Mouse (Mus musculus): ENCODE data around the gene Rnf150. TPM values are rescaled to one million over a fixed set of nuclear protein-coding genes. Genes with fewer than 3 reads are reported as not detected.

Rnf150 gene
- polyA plus RNA-seq, 1 experiment from 2014 or later: 0.75 TPM

DNA sequence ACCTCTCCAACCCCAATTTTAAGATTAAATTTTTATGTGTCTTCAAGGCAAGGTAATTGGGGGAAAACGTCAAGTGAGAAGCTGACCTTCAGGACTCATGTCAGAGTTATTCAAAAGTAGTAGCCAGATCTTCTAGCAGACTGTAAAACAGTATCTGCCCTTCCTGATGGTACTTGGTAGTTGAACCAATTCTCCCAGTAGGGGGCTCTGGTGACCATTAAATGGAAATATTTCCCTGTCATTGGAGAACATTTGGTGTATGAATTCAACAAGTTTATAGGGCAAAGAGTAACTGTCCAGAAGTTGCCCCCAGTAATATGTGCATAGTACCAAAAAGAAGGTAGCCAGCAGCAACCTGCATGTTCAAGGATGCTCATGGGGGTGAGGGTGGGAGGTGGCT lies 236.9 kb downstream of the Rnf150 start:
- H3K27me3 ChIP-seq (replicated peaks): no peaks in the 10 kb centered on the region
- H3K4me1 ChIP-seq (replicated peaks): no peaks in the 10 kb centered on the region
- H3K9ac ChIP-seq: no peak overlapping the region
- WGBS: 32% methylated on average over 1 of the region's 1 CpGs
- ATAC-seq (ENCODE audit: insufficient number of reproducible peaks, low FRiP score): no peak
- H3K9me3 ChIP-seq (replicated peaks): no peaks in the 10 kb centered on the region
- H3K36me3 ChIP-seq: no peaks in the 10 kb centered on the region
- no peak overlapping the region for H3K4me3 ChIP-seq
- no peak overlapping the region for H3K4me2 ChIP-seq
- H3K27ac ChIP-seq (ENCODE audit: poor library complexity, severe bottlenecking): no peak overlapping the region

GRCm38 (mm10) chr8:83102957-83103510 lies 239.9 kb downstream of the Rnf150 start:
- WGBS: 66% methylated on average over 7 of the region's 7 CpGs
- no peak overlapping the region for H3K4me2 ChIP-seq
- H3K4me3 ChIP-seq: no peak overlapping the region
- H3K36me3 ChIP-seq: no peaks in the 10 kb centered on the region
- H3K4me1 ChIP-seq (replicated peaks): no peaks in the 10 kb centered on the region
- H3K27me3 ChIP-seq (replicated peaks): no peaks in the 10 kb centered on the region
- H3K9me3 ChIP-seq (replicated peaks): no peaks in the 10 kb centered on the region
- no peak overlapping the region for H3K27ac ChIP-seq (ENCODE audit: poor library complexity, severe bottlenecking)
- no peak overlapping the region for H3K9ac ChIP-seq
- no peak for ATAC-seq (ENCODE audit: insufficient number of reproducible peaks, low FRiP score)

- no peaks in the 10 kb centered on the region for H3K27me3 ChIP-seq (replicated peaks)
- H3K4me1 ChIP-seq (replicated peaks): no peaks in the 10 kb centered on the region
- no peaks in the 10 kb centered on the region for H3K9me3 ChIP-seq (replicated peaks)
- WGBS: 80% methylated on average over 2 of the region's 2 CpGs
- H3K4me2 ChIP-seq: no peak overlapping the region
- H3K36me3 ChIP-seq: no peaks in the 10 kb centered on the region
- no peak overlapping the region for H3K9ac ChIP-seq
- H3K27ac ChIP-seq (ENCODE audit: poor library complexity, severe bottlenecking): no peak overlapping the region
- H3K4me3 ChIP-seq: no peak overlapping the region
- no peak for ATAC-seq (ENCODE audit: insufficient number of reproducible peaks, low FRiP score)
Observed at GRCm38 (mm10) chr8:83103968-83104367, 240.8 kb downstream of the Rnf150 start.

GRCm38 (mm10) chr8:83109756-83110155 lies 246.6 kb downstream of the Rnf150 start:
- Histone ChIP-seq H3K27ac (ENCODE audit: poor library complexity, severe bottlenecking) (no peak overlapping the region), H3K36me3 (no peaks in the 10 kb centered on the region), H3K27me3 (replicated peaks) (no peaks in the 10 kb centered on the region), H3K9ac (no peak overlapping the region), H3K4me3 (no peak overlapping the region), H3K9me3 (replicated peaks) (no peaks in the 10 kb centered on the region), H3K4me1 (replicated peaks) (no peaks in the 10 kb centered on the region), H3K4me2 (no peak overlapping the region)
- no peak for ATAC-seq (ENCODE audit: insufficient number of reproducible peaks, low FRiP score)
- WGBS: 69% methylated on average over 7 of the region's 7 CpGs

GRCm38 (mm10) chr8:83110177-83110576 lies 247.0 kb downstream of the Rnf150 start:
- H3K27me3 ChIP-seq (replicated peaks): no peaks in the 10 kb centered on the region
- no peak overlapping the region for H3K4me2 ChIP-seq
- ATAC-seq (ENCODE audit: insufficient number of reproducible peaks, low FRiP score): no peak
- no peak overlapping the region for H3K4me3 ChIP-seq
- H3K36me3 ChIP-seq: no peaks in the 10 kb centered on the region
- no peak overlapping the region for H3K9ac ChIP-seq
- no peaks in the 10 kb centered on the region for H3K9me3 ChIP-seq (replicated peaks)
- no peak overlapping the region for H3K27ac ChIP-seq (ENCODE audit: poor library complexity, severe bottlenecking)
- 80% methylated on average over 5 of the region's 5 CpGs for WGBS
- H3K4me1 ChIP-seq (replicated peaks): no peaks in the 10 kb centered on the region

GRCm38 (mm10) chr8:83135086-83135485 lies 271.9 kb downstream of the Rnf150 start:
- no peaks in the 10 kb centered on the region for H3K36me3 ChIP-seq
- WGBS: 46% methylated on average over 2 of the region's 2 CpGs
- H3K4me3 ChIP-seq: no peak overlapping the region
- no peak overlapping the region for H3K4me2 ChIP-seq
- no peaks in the 10 kb centered on the region for H3K27me3 ChIP-seq (replicated peaks)
- H3K9me3 ChIP-seq (replicated peaks): no peaks in the 10 kb centered on the region
- no peak for ATAC-seq (ENCODE audit: insufficient number of reproducible peaks, low FRiP score)
- H3K4me1 ChIP-seq (replicated peaks): peaks cover 11% of the 10 kb centered on the region
- no peak overlapping the region for H3K27ac ChIP-seq (ENCODE audit: poor library complexity, severe bottlenecking)
- no peak overlapping the region for H3K9ac ChIP-seq

DNA sequence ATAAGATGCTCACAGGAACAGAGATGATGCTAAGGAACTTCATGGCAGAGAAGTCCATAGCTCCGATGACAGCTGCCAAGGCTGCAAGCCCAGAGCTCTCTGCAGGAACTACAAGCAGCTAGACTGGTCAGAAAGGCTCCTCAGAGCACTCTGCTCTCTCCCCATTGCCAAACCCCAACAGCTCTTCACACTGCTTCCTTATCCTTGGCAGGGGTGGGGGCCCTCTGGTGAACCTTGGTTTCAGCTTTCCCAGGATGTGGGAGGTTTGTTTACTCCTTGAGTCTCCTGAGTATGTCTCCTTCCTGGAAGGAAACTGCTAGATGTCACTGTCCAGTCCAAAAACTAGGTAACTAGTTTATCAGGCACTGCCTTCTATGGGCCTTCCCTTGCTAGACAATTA lies 276.9 kb downstream of the Rnf150 start:
- no peaks in the 10 kb centered on the region for H3K36me3 ChIP-seq
- no peak for ATAC-seq (ENCODE audit: insufficient number of reproducible peaks, low FRiP score)
- H3K4me3 ChIP-seq: no peak overlapping the region
- no peaks in the 10 kb centered on the region for H3K27me3 ChIP-seq (replicated peaks)
- no peak overlapping the region for H3K27ac ChIP-seq (ENCODE audit: poor library complexity, severe bottlenecking)
- H3K4me1 ChIP-seq (replicated peaks): peaks cover 9% of the 10 kb centered on the region
- WGBS: 61% methylated on average over 1 of the region's 1 CpGs
- no peak overlapping the region for H3K4me2 ChIP-seq
- no peak overlapping the region for H3K9ac ChIP-seq
- H3K9me3 ChIP-seq (replicated peaks): no peaks in the 10 kb centered on the region

DNA sequence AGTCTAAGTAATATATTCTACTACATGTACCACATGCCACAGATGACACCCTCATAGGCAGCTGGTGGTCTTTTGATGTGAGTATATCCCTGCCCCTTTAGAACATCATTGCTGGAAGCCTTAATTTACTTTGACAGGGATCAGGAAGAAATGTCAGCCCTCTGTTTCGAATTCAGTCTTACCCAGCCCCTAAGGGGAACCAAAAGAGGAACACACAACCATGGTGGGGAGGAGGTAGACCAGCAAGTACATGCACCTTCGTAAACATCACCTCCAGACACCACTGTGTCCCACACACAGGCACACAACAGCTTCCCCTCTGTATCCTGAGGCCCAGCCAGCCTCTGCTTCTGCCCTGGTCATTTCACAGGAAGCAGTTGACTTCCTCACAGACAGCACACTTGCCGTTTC lies 277.6 kb downstream of the Rnf150 start:
- H3K4me2 ChIP-seq: no peak overlapping the region
- no peaks in the 10 kb centered on the region for H3K27me3 ChIP-seq (replicated peaks)
- H3K9ac ChIP-seq: no peak overlapping the region
- H3K27ac ChIP-seq (ENCODE audit: poor library complexity, severe bottlenecking): no peak overlapping the region
- H3K4me3 ChIP-seq: no peak overlapping the region
- H3K4me1 ChIP-seq (replicated peaks): peaks cover 3% of the 10 kb centered on the region
- WGBS: 46% methylated on average over 3 of the region's 3 CpGs
- ATAC-seq (ENCODE audit: insufficient number of reproducible peaks, low FRiP score): no peak
- no peaks in the 10 kb centered on the region for H3K9me3 ChIP-seq (replicated peaks)
- H3K36me3 ChIP-seq: no peaks in the 10 kb centered on the region

Other genes starting within 250 kb of the Rnf150 start
- 45.7 and 46.3 TPM in 2 replicates for gene Zfp330, start 89.2 kb upstream of the Rnf150 start, polyA plus RNA-seq (2016; fragmentation: Nextera tagmentation; extraction: Ambion mirVana)

Measured in heart, embryonic 12.5 days (tissue).